Mouse (Mus musculus) intestine, embryonic 14.5 days (tissue): ENCODE measurements at regions not wholly inside any gene's neighbourhood (a gene's known extent, or its start where the extent isn't known, plus 50 kb on each side); places are given as distances from the start of the nearest gene placed in this dataset.
"Not testable (repeated sequence)": the region's sequence is repeated elsewhere in the genome, so short reads cannot be mapped to it uniquely, and the experiment has no call there.

Experiments used
- ATAC-seq: fragments of 200-750 bp; cut with Nextera tagmentation; replicated peaks from 2 replicates; pipeline ENCODE4 v1.8.0; 2017; ENCODE audit warnings: low read depth, moderate number of reproducible peaks, moderate TSS enrichment, moderate library complexity; ENCODE audit not compliant: low FRiP score, low TSS enrichment
- DNase-seq: peaks from one replicate; pipeline ENCODE4 v3.0.0-alpha.2; 2018; ENCODE audit warnings: low spot score
- H3K27ac ChIP-seq: fragments of 300-500 bp; sonication (generic); 2 replicates; pipeline ENCODE4 v1.5.1; 2014; ENCODE audit warnings: low read depth, mild to moderate bottlenecking, control low read depth
- H3K27me3 ChIP-seq: fragments of 300-500 bp; sonication (generic); replicated peaks from 2 replicates; pipeline ENCODE4 v1.6.1; 2014; ENCODE audit warnings: low read length, control low read depth; ENCODE audit not compliant: control insufficient read depth, insufficient read depth
- H3K36me3 ChIP-seq: fragments of 300-500 bp; sonication (generic); 2 replicates; pipeline ENCODE4 v1.6.1; 2014; ENCODE audit warnings: low read length, control low read depth; ENCODE audit not compliant: control insufficient read depth, insufficient read depth
- H3K4me1 ChIP-seq: fragments of 300-500 bp; sonication (generic); replicated peaks from 2 replicates; pipeline ENCODE4 v1.6.1; 2014; ENCODE audit warnings: low read length, control low read depth, mixed read lengths; ENCODE audit not compliant: control insufficient read depth, insufficient read depth
- H3K4me2 ChIP-seq: fragments of 300-500 bp; sonication (generic); 2 replicates; pipeline ENCODE4 v1.6.1; 2014; ENCODE audit warnings: low read length
- H3K4me3 ChIP-seq: fragments of 300-500 bp; sonication (generic); 2 replicates; pipeline ENCODE4 v1.5.1; 2014; ENCODE audit warnings: low read depth, low read length, control low read depth, mixed read lengths
- H3K9ac ChIP-seq: fragments of 300-500 bp; sonication (generic); 2 replicates; pipeline ENCODE4 v1.6.1; 2014; ENCODE audit warnings: mild to moderate bottlenecking, low read length
- H3K9me3 ChIP-seq: fragments of 300-500 bp; sonication (generic); 2 replicates; pipeline ENCODE4 v1.6.1; 2016; ENCODE audit warnings: low read length, control low read depth; ENCODE audit not compliant: control insufficient read depth
- WGBS: fragments of 180-500 bp; shearing (Covaris S2); extraction: QIAGEN DNeasy Blood & Tissue Kit; methylation state at CpG from one replicate; pipeline ENCODE4 v1.1.7; 2014; 5-methylcytosine and 5-hydroxymethylcytosine counted together

GRCm38 (mm10) chr3:21627048-21627447 lies 449.4 kb upstream of the Tbl1xr1 start:
- H3K9me3 ChIP-seq, H3K4me1 ChIP-seq, H3K36me3 ChIP-seq, DNase-seq, H3K27ac ChIP-seq, H3K4me3 ChIP-seq, H3K9ac ChIP-seq, ATAC-seq, H3K4me2 ChIP-seq, H3K27me3 ChIP-seq: not testable (repeated sequence)
- 100% methylated on average over 2 of the region's 2 CpGs for WGBS

GRCm38 (mm10) chr3:21633600-21634221 lies 442.7 kb upstream of the Tbl1xr1 start:
- Histone ChIP-seq H3K9ac (no peak overlapping the region), H3K4me1 (0 out of 2 replicates have a peak, but pooled peaks cover 5% of the 10 kb centered on the region), H3K4me3 (no peak overlapping the region), H3K27me3 (no peaks in the 10 kb centered on the region), H3K27ac (no peak overlapping the region; the same call in 1 of the 2 replicates), H3K36me3 (no peaks in the 10 kb centered on the region), H3K9me3 (no peaks in the 10 kb centered on the region), H3K4me2 (no peak overlapping the region)
- no peak for DNase-seq
- WGBS = 22% methylated on average over 1 of the region's 1 CpGs
- no peak for ATAC-seq

DNA sequence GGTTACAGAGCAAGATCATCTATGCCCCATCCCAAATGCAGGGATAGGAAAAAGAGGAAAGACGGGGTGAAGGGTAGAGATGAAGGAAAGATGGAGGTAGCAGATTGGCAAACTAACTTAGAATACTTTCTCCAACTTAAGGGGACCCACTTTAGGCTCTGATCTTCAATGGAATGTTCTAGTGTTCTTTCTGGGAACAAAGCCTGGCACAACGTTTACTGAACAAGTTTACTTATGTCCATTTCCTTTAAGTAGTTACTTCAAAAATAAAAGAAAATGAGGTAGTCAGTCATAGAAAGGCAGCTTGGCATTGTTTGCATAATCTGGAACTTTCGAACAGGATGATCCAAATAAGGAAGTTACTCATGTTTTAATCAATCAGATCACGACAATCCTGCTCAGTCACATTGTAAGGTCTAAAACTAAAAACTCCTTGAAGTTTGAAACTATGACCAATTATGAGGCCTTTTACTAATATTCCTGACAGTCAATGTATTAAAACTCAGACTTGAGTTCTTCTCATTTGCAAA lies 441.7 kb upstream of the Tbl1xr1 start:
- Histone ChIP-seq H3K4me3 (no peak overlapping the region), H3K9ac (no peak overlapping the region)
- WGBS = 82% methylated on average over 4 of the region's 4 CpGs

GRCm38 (mm10) chr3:21638886-21639285 lies 437.6 kb upstream of the Tbl1xr1 start:
- Histone ChIP-seq H3K4me2 (no peak overlapping the region), H3K36me3 (no peaks in the 10 kb centered on the region), H3K4me3 (no peak overlapping the region), H3K9ac (no peak overlapping the region), H3K4me1 (0 out of 2 replicates have a peak, but pooled peaks cover 2% of the 10 kb centered on the region), H3K27me3 (no peaks in the 10 kb centered on the region), H3K27ac (no peak overlapping the region), H3K9me3 (no peaks in the 10 kb centered on the region)
- no peak for ATAC-seq
- no peak for DNase-seq
- 86% methylated on average over 5 of the region's 5 CpGs for WGBS

More for the DNA sequence above, 441.7 kb upstream of the Tbl1xr1 start:
- no peak for DNase-seq
- H3K27ac ChIP-seq = no peak overlapping the region
- H3K4me1 ChIP-seq = 0 out of 2 replicates have a peak, but pooled peaks cover 5% of the 10 kb centered on the region
- no peak overlapping the region for H3K4me2 ChIP-seq
- no peaks in the 10 kb centered on the region for H3K36me3 ChIP-seq
- ATAC-seq = no peak
- no peaks in the 10 kb centered on the region for H3K27me3 ChIP-seq
- H3K9me3 ChIP-seq = no peaks in the 10 kb centered on the region

DNA sequence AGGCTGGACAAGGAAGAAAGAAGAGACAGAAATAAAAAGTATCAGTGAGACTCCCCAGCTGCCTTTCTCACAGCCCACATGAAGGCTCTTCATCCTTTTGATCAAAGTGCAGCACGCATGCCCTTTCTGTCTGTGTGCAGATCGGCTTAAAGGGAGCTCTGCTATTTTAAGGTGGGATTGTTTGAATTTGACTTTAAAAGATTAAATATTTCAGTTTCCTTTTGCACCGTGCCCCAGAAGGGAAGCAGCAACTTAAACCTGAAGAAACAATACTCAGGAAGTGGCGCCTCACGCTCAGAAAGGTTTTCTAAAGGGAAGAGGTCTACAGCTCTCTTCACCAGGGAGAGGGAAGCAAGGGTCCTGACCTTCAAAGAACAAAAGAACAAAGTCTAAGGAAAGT lies 436.9 kb upstream of the Tbl1xr1 start:
- 42% methylated on average over 5 of the region's 5 CpGs for WGBS
- no peak overlapping the region for H3K9ac ChIP-seq
- H3K27ac ChIP-seq = no peak overlapping the region
- ATAC-seq = no peak
- no peaks in the 10 kb centered on the region for H3K9me3 ChIP-seq
- no peak overlapping the region for H3K4me3 ChIP-seq
- H3K36me3 ChIP-seq = no peaks in the 10 kb centered on the region
- no peak overlapping the region for H3K4me2 ChIP-seq
- no peaks in the 10 kb centered on the region for H3K4me1 ChIP-seq
- no peaks in the 10 kb centered on the region for H3K27me3 ChIP-seq
- DNase-seq = no peak

DNA sequence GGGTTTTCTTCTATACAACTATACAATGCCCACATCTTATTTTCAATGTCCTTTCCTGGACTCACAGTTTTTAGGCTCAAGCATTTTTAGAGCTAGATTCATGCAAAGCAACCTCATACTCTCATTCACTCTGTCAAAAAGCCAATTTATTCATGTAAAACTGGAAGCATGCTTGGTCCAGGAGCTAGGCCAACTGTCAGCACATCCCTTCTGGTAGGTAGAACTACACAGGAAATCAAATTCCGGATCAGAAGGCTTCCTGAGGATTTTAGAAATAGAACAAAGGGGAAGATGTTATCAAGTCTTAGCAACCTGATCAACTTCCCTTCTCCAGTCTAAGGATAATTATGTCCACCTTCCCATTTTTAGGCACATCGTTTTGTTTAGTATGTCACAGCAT lies 432.4 kb upstream of the Tbl1xr1 start:
- H3K4me1 ChIP-seq = no peaks in the 10 kb centered on the region
- no peaks in the 10 kb centered on the region for H3K27me3 ChIP-seq
- 78% methylated on average over 2 of the region's 2 CpGs for WGBS
- no peak overlapping the region for H3K27ac ChIP-seq
- H3K4me2 ChIP-seq = no peak overlapping the region
- no peak overlapping the region for H3K9ac ChIP-seq
- no peak for DNase-seq
- H3K9me3 ChIP-seq = no peaks in the 10 kb centered on the region
- no peak overlapping the region for H3K4me3 ChIP-seq
- ATAC-seq = no peak
- no peaks in the 10 kb centered on the region for H3K36me3 ChIP-seq

- Histone ChIP-seq H3K36me3 (no peaks in the 10 kb centered on the region), H3K4me2 (no peak overlapping the region), H3K27ac (no peak overlapping the region), H3K9ac (no peak overlapping the region), H3K27me3 (no peaks in the 10 kb centered on the region), H3K4me1 (no peaks in the 10 kb centered on the region), H3K9me3 (no peaks in the 10 kb centered on the region), H3K4me3 (no peak overlapping the region)
- ATAC-seq (no peak), DNase-seq (no peak)
- 56% methylated on average over 1 of the region's 1 CpGs for WGBS
Observed at GRCm38 (mm10) chr3:21645268-21645667, 431.2 kb upstream of the Tbl1xr1 start.

GRCm38 (mm10) chr3:21649885-21650469 lies 426.5 kb upstream of the Tbl1xr1 start:
- no peak overlapping the region for H3K27ac ChIP-seq
- no peaks in the 10 kb centered on the region for H3K27me3 ChIP-seq
- H3K4me2 ChIP-seq = no peak overlapping the region
- H3K36me3 ChIP-seq = no peaks in the 10 kb centered on the region
- no peaks in the 10 kb centered on the region for H3K4me1 ChIP-seq
- WGBS = 54% methylated on average over 8 of the region's 8 CpGs
- H3K9me3 ChIP-seq = no peaks in the 10 kb centered on the region
- H3K4me3 ChIP-seq = no peak overlapping the region
- DNase-seq (no peak), ATAC-seq (no peak)
- H3K9ac ChIP-seq = no peak overlapping the region

- no peak overlapping the region for H3K27ac ChIP-seq
- no peaks in the 10 kb centered on the region for H3K4me1 ChIP-seq
- no peak overlapping the region for H3K4me3 ChIP-seq
- DNase-seq (no peak), ATAC-seq (no peak)
- 0 out of 2 replicates have a peak, but pooled peaks cover 5% of the 10 kb centered on the region for H3K9me3 ChIP-seq
- no peak overlapping the region for H3K9ac ChIP-seq
- H3K4me2 ChIP-seq = no peak overlapping the region
- H3K27me3 ChIP-seq = no peaks in the 10 kb centered on the region
- no peaks in the 10 kb centered on the region for H3K36me3 ChIP-seq
- 90% methylated on average over 2 of the region's 2 CpGs for WGBS
Observed at GRCm38 (mm10) chr3:21655301-21655700, 421.2 kb upstream of the Tbl1xr1 start.
